Comparison of ENCODE assay signal across 8 mouse cellular contexts in the genomic region with DNA sequence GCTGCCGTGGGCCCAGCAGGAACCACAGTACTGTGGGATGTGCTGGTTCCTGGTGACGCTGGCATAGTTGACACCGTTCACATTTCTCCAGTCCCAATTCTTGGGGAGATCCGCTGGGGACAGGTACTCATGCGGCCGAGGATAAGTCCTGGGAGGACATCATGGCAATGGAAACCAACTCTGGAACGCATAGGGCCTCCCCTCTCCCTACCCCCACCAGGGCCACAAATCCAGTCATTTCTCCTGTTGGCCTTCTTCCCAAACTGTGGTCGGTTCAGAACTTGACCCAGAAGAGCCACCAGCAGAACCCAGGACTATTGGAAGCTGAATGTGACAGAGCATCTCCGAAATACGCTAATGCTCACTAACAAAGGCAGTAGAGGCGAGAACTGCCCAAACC. TPM values are rescaled to one million over a fixed set of nuclear protein-coding genes. Genes with fewer than 3 reads are reported as not detected.
DNase-seq lines count a peak whose midpoint lies in the region; ATAC-seq and TF ChIP-seq lines count a peak whose summit lies in the region.

No protein-coding gene starts in this region.

- TF ChIP-seq POLR2A in heart, adult 2 months (IDR thresholded peaks at IDR 0.05; ENCODE audit: insufficient read depth, low read depth, low read length) = no peak

- H3K4me1 ChIP-seq in heart, adult 2 months (ENCODE audit: control insufficient read depth, insufficient read depth, low read length) = peaks cover 5% of the 10 kb centered on the region
- peaks cover 20% of the 10 kb centered on the region for H3K4me1 ChIP-seq in forebrain, embryonic 13.5 days
- peaks cover 14 to 33% of the 10 kb centered on the region in 2 experiments for H3K4me1 ChIP-seq in liver, embryonic 14.5 days (replicated peaks; ENCODE audit: control insufficient read depth in 2 of 2, insufficient read depth in 2 of 2, low read length in 1 of 2)

- no peaks in the 10 kb centered on the region for H3K36me3 ChIP-seq in heart, adult 2 months (ENCODE audit: control insufficient read depth, insufficient read depth, low read length)
- peaks cover 7% of the 10 kb centered on the region for H3K36me3 ChIP-seq in C2C12 (ENCODE audit: control insufficient read depth, insufficient read depth)
- peaks cover 15% of the 10 kb centered on the region; the same call in 1 of the 2 replicates for H3K36me3 ChIP-seq in forebrain, embryonic 13.5 days (ENCODE audit: poor library complexity, severe bottlenecking)
- H3K36me3 ChIP-seq in liver, embryonic 14.5 days (replicated peaks; ENCODE audit: control insufficient read depth, insufficient read depth, low read depth) = no peaks in the 10 kb centered on the region; the same call in 1 of the 2 replicates

- peak overlapping the region; percentile 78 for H3K27ac ChIP-seq in heart, adult 2 months
- no peak overlapping the region; the same call in 1 of the 2 replicates for H3K27ac ChIP-seq in forebrain, embryonic 13.5 days
- H3K27ac ChIP-seq in liver, embryonic 14.5 days = no peak overlapping the region

- H3K79me2 ChIP-seq in heart, adult 2 months (replicated peaks; ENCODE audit: control insufficient read depth, insufficient read depth, low read length) = no peaks in the 10 kb centered on the region
- H3K79me2 ChIP-seq in C2C12 (ENCODE audit: control insufficient read depth, insufficient read depth) = peaks cover 25% of the 10 kb centered on the region

- ATAC-seq in forebrain, embryonic 13.5 days = 0 out of 2 replicates have a peak, but pooled peaks have one; percentile 36
- ATAC-seq in liver, embryonic 14.5 days (ENCODE audit: insufficient read depth) = no peak

- intact Hi-C loops in heart, adult 2 months (cut with DNase I) = loop anchor here (2.0 kb wide), 1 partner anchor 23 kb away; a partner anchor contains a TSS

- H3K4me2 ChIP-seq in forebrain, embryonic 13.5 days = peak overlapping the region; percentile 77
- peak overlapping the region; percentile 98 for H3K4me2 ChIP-seq in liver, embryonic 14.5 days (ENCODE audit: low read depth)

- H3K9me3 ChIP-seq in forebrain, embryonic 13.5 days (replicated peaks) = no peaks in the 10 kb centered on the region
- H3K9me3 ChIP-seq in liver, embryonic 14.5 days (ENCODE audit: control insufficient read depth, low read length) = no peaks in the 10 kb centered on the region

- H3K27me3 ChIP-seq in heart, adult 2 months (ENCODE audit: control insufficient read depth, insufficient read depth, low read length) = no peaks in the 10 kb centered on the region
- no peaks in the 10 kb centered on the region for H3K27me3 ChIP-seq in C2C12 (ENCODE audit: control insufficient read depth, insufficient read depth, insufficient read length)
- H3K27me3 ChIP-seq in forebrain, embryonic 13.5 days = no peaks in the 10 kb centered on the region
- no peaks in the 10 kb centered on the region for H3K27me3 ChIP-seq in liver, embryonic 14.5 days (ENCODE audit: control insufficient read depth, insufficient read depth, low read length)

- peak overlapping the region; percentile 84 for H3K9ac ChIP-seq in heart, adult 2 months (ENCODE audit: low read depth, low read length)
- peak overlapping the region; percentile 71 for H3K9ac ChIP-seq in forebrain, embryonic 13.5 days
- H3K9ac ChIP-seq in liver, embryonic 14.5 days (replicated peaks) = peak overlapping the region; percentile 71

- TF ChIP-seq CTCF in heart, adult 2 months (IDR thresholded peaks at IDR 0.05) = no peak
- TF ChIP-seq CTCF in C2C12 (IDR thresholded peaks at IDR 0.05; ENCODE audit: control insufficient read depth, insufficient read depth, insufficient read length) = no peak
- no peak for TF ChIP-seq CTCF in liver, embryonic 14.5 days (IDR thresholded peaks at IDR 0.05; ENCODE audit: low read depth)

- peaks cover 5% of the 10 kb centered on the region for H3K79me3 ChIP-seq in C2C12 (ENCODE audit: low read depth)

- no peak for DNase-seq in heart, adult 2 months
- DNase-seq in heart, adult 8-10 months (ENCODE audit: low spot score) = no peak
- DNase-seq in liver, embryonic 14.5 days (ENCODE audit: low read depth in 3 of 3, low spot score in 3 of 3) = no peak
- no peak for DNase-seq in frontal cortex, postnatal 14 days (ENCODE audit: low spot score in 2 of 2)
- no peak for DNase-seq in retina, embryonic 14.5 days (ENCODE audit: low spot score)
- no peak for DNase-seq in left cerebral cortex, adult 18-20 months (ENCODE audit: low spot score in 2 of 2)

- WGBS in heart, adult 2 months = 59% methylated on average over 11 of the region's 11 CpGs
- 64% methylated on average over 11 of the region's 11 CpGs for WGBS in forebrain, embryonic 13.5 days
- 59% methylated on average over 11 of the region's 11 CpGs for whole genome bisulfite sequencing in liver, embryonic 14.5 days (ENCODE audit: insufficient replicate concordance)

- H3K4me3 ChIP-seq in heart, adult 2 months = peak overlapping the region; percentile 50
- H3K4me3 ChIP-seq in C2C12 (ENCODE audit: insufficient read depth, poor library complexity, severe bottlenecking) = peak overlapping the region; percentile 69
- H3K4me3 ChIP-seq in forebrain, embryonic 13.5 days = peak overlapping the region; percentile 50
- H3K4me3 ChIP-seq in liver, embryonic 14.5 days (ENCODE audit: insufficient read depth in 1 of 2, low read depth in 2 of 2, low read length in 2 of 2) = peak overlapping the region; percentile 71 to 72

- TF ChIP-seq EP300 in heart, adult 2 months (IDR thresholded peaks at IDR 0.05; ENCODE audit: insufficient read depth, low read depth, low read length) = no peak
- no peak for TF ChIP-seq EP300 in liver, embryonic 14.5 days (IDR thresholded peaks at IDR 0.05; ENCODE audit: low read depth)

- peak overlapping the region; percentile 59 for H3ac ChIP-seq in C2C12 (ENCODE audit: control insufficient read depth, insufficient read length, low read depth)

TF ChIP-seq in C2C12, 6 proteins besides CTCF, POLR2A, EP300 and RAD21:
- TF ChIP-seq FOSL1 (IDR thresholded peaks at IDR 0.05; ENCODE audit: insufficient read depth, low read length, poor library complexity, severe bottlenecking) = no peak
- TF ChIP-seq MYOD1 (IDR thresholded peaks at IDR 0.05; ENCODE audit: control insufficient read depth, insufficient read length, low read depth) = no peak
- no peak for TF ChIP-seq MYOG (IDR thresholded peaks at IDR 0.05; ENCODE audit: control insufficient read depth, extremely low read depth, insufficient read length)
- no peak for TF ChIP-seq MAX (IDR thresholded peaks at IDR 0.05)
- TF ChIP-seq USF1 (IDR thresholded peaks at IDR 0.05; ENCODE audit: low read depth) = no peak
- no peak for TF ChIP-seq CEBPB (IDR thresholded peaks at IDR 0.05; ENCODE audit: low read depth)

RNA-seq across cellular contexts. Expression of a gene that starts 0.7 kb away (rescaled TPM):
- 10 to 100 TPM; 31.1 to 34.4 TPM for total RNA-seq in heart, adult 2 months (2021)
- 49.5 and 59.5 TPM in 2 replicates for polyA plus RNA-seq in heart, adult 2 months (2012; rRNA removed)
- total RNA-seq in heart, adult 8-10 months (2022) = 10 to 100 TPM; 23.2 to 31.4 (median 25.9) TPM
- 188 TPM for polyA plus RNA-seq in C2C12 (2012; fragmentation: generic; extraction: Trizol)
- polyA plus RNA-seq in forebrain, embryonic 13.5 days (2015; fragmentation: Nextera tagmentation; extraction: Ambion mirVana) = 69.9 and 73.2 TPM in 2 replicates
- 61.0 and 71.0 TPM in 2 replicates for polyA plus RNA-seq in liver, embryonic 14.5 days (2012; rRNA removed)
- 96.9 and 98.5 TPM in 2 replicates for polyA plus RNA-seq in liver, embryonic 14.5 days (2014; fragmentation: Nextera tagmentation; extraction: Ambion mirVana)
- 10 to 100 TPM; 39.6 to 45.7 TPM for total RNA-seq in left cerebral cortex, adult 18-20 months (2021)

RNA-seq across cellular contexts. Expression of a gene that starts 12.3 kb away (rescaled TPM):
- total RNA-seq in heart, adult 2 months (2021) = 10 to 100 TPM in 1 of 2 experiments, 1 to 10 TPM in 1; 4.1 to 21.4 TPM
- 6.8 and 9.7 TPM in 2 replicates for polyA plus RNA-seq in heart, adult 2 months (2012; rRNA removed)
- 10 to 100 TPM in 1 of 4 experiments, 1 to 10 TPM in 3; 4.1 to 10.8 (median 6.5) TPM for total RNA-seq in heart, adult 8-10 months (2022)
- not detected for polyA plus RNA-seq in C2C12 (2012; fragmentation: generic; extraction: Trizol)
- polyA plus RNA-seq in forebrain, embryonic 13.5 days (2015; fragmentation: Nextera tagmentation; extraction: Ambion mirVana) = 0.96 and 1.2 TPM in 2 replicates
- 24.3 and 25.5 TPM in 2 replicates for polyA plus RNA-seq in liver, embryonic 14.5 days (2012; rRNA removed)
- polyA plus RNA-seq in liver, embryonic 14.5 days (2014; fragmentation: Nextera tagmentation; extraction: Ambion mirVana) = 24.9 and 32.2 TPM in 2 replicates
- total RNA-seq in left cerebral cortex, adult 18-20 months (2021) = not detected

RNA-seq across cellular contexts. Expression of a gene that starts 22.6 kb away (rescaled TPM):
- total RNA-seq in heart, adult 2 months (2021) = 10 to 100 TPM; 26.5 to 30.3 TPM
- 38.1 and 47.5 TPM in 2 replicates for polyA plus RNA-seq in heart, adult 2 months (2012; rRNA removed)
- total RNA-seq in heart, adult 8-10 months (2022) = 10 to 100 TPM; 27.3 to 28.7 (median 28.4) TPM
- 60.0 TPM for polyA plus RNA-seq in C2C12 (2012; fragmentation: generic; extraction: Trizol)
- polyA plus RNA-seq in forebrain, embryonic 13.5 days (2015; fragmentation: Nextera tagmentation; extraction: Ambion mirVana) = 131 and 147 TPM in 2 replicates
- polyA plus RNA-seq in liver, embryonic 14.5 days (2012; rRNA removed) = 54.1 and 58.2 TPM in 2 replicates
- 62.1 and 70.0 TPM in 2 replicates for polyA plus RNA-seq in liver, embryonic 14.5 days (2014; fragmentation: Nextera tagmentation; extraction: Ambion mirVana)
- total RNA-seq in left cerebral cortex, adult 18-20 months (2021) = 10 to 100 TPM; 48.5 to 52.3 TPM

RNA-seq across cellular contexts. Expression of a gene that starts 25.7 kb away (rescaled TPM):
- 1,000 to 10,000 TPM; 1,426 to 1,687 TPM for total RNA-seq in heart, adult 2 months (2021)
- polyA plus RNA-seq in heart, adult 2 months (2012; rRNA removed) = 969 and 1,190 TPM in 2 replicates
- total RNA-seq in heart, adult 8-10 months (2022) = 1,000 to 10,000 TPM; 1,537 to 1,974 (median 1,684) TPM
- 827 TPM for polyA plus RNA-seq in C2C12 (2012; fragmentation: generic; extraction: Trizol)
- polyA plus RNA-seq in forebrain, embryonic 13.5 days (2015; fragmentation: Nextera tagmentation; extraction: Ambion mirVana) = 740 and 832 TPM in 2 replicates
- polyA plus RNA-seq in liver, embryonic 14.5 days (2012; rRNA removed) = 145 and 238 TPM in 2 replicates
- 467 and 483 TPM in 2 replicates for polyA plus RNA-seq in liver, embryonic 14.5 days (2014; fragmentation: Nextera tagmentation; extraction: Ambion mirVana)
- 100 to 1,000 TPM; 311 to 338 TPM for total RNA-seq in left cerebral cortex, adult 18-20 months (2021)

RNA-seq across cellular contexts. Expression of a gene that starts 34.7 kb away (rescaled TPM):
- total RNA-seq in heart, adult 2 months (2021) = 10 to 100 TPM; 53.1 to 57.8 TPM
- 58.8 and 87.6 TPM in 2 replicates for polyA plus RNA-seq in heart, adult 2 months (2012; rRNA removed)
- total RNA-seq in heart, adult 8-10 months (2022) = 10 to 100 TPM; 49.9 to 68.8 (median 58.7) TPM
- polyA plus RNA-seq in C2C12 (2012; fragmentation: generic; extraction: Trizol) = 90.0 TPM
- polyA plus RNA-seq in forebrain, embryonic 13.5 days (2015; fragmentation: Nextera tagmentation; extraction: Ambion mirVana) = 120 and 124 TPM in 2 replicates
- 43.3 and 60.7 TPM in 2 replicates for polyA plus RNA-seq in liver, embryonic 14.5 days (2012; rRNA removed)
- polyA plus RNA-seq in liver, embryonic 14.5 days (2014; fragmentation: Nextera tagmentation; extraction: Ambion mirVana) = 90.8 and 96.6 TPM in 2 replicates
- 10 to 100 TPM; 51.7 to 57.5 TPM for total RNA-seq in left cerebral cortex, adult 18-20 months (2021)
